Mouse (Mus musculus) 3T3-L1 (cell line): ENCODE results near the gene Tysnd1.

ENCODE experiments used
- DNase-seq: peaks from one replicate; pipeline ENCODE4 v3.0.0-alpha.2; 2015; ENCODE audit warnings: low read depth, low spot score

Tysnd1 gene

DNA sequence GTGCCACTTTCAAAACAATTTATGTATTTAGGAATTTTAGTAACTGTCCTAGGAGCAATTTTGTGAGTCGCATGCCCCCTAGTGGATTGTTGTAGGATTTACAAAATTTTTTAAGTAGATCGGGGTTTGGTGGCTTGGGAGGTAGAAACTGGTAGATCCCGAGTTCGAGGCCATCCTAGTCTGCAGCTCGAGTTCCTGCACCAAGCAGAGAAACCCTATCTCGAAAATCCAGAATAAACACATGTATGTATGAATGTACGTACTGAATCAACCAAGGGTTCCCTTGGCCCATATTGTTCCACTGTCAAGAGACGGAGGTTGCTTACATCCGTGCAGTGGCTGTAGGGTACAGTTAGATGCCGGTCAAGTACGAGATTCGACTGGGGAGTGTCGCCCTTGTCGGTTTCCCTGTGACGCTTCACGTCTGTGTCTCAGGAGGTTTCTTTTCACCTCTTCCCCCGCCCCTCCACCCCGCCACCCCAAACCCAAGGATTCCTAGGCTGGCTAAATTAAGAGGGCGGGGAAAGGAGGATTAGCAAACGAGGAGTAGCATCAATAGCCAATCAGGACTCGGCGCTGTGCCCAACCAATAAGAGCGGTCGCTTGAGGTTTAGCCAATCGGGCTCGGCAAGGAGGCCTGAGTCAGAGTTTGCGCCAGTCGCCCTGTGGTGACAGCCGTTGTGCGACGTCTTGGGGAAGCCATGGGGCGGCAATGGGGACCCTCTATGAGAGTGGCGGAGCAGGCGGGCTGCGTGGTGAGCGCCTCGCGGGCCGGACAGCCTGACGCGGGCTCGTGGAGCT lies at the start of gene Tysnd1:
TSS of gene Tysnd1 (plus strand) at position 645 of the 801 bp plus-strand sequence.
- DNase-seq: peak; percentile 99

DNA sequence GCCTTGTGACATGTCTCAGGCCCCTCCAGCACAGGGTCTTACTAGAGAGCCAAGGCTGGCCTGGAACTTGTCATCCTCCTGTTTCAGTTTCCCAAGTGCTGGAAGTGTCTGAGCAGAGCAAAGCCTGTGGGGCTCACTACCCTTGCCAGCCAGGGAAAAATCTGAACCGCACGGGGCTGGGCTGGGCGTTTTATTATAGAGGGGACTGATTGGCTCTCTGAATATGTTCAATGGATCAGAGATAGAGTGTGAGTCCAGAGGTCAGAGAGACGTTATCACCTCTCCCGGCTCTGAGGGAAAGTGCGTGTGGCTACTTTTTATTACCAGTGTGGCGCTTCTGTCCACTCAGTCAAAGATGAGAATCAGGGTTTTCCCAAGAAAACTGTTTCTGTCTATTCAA lies 48.8 kb upstream of the Tysnd1 start:
- no peak for DNase-seq

DNA sequence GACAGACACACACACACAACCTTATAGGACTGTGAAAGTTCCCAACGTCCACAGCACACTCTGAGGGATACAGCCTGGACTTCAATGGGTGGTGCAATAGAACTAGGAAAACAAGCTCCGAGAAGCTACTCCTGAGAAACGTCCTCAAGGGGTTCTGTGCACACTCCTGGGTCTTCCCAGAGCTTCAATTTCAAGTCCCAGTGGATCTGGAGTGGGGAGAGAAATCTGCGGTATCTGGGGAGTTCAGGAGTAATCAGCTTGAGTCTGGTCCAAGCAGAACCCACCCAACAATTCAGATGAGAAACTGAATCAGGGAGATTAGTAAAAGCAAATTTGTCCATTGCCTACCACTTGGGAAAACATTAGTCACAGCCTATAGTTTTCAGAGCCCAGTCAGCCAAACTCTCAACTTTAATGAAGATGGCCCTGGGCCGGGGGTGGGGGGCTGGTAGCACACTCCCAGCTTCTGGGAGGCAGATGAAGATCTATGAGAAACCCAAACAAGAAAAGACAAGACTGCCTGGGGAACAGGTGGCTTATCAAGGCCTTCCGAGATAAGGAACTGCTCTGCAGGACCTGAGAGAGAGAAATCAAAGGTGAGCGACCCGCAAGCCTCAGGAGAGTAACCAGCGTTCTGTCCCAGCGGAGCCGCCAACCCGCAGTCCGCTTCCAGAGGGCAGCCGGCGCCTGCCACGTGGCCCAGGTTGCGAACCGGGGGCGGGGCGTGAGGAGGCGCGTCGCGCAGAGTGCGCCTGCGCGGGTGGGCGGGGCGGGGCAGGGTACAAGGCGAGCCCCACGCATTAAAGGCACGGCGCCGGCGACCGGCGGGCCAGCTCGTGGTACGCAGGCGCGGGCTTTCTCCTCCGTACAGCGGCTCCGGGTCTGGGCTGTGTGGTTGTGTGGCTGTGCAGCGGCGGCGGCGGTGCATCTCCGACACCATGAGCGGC lies 47.3 kb upstream of the Tysnd1 start, which contains the start of gene Ppa1:
TSS of gene Ppa1 (plus strand) at position 763 of the 947 bp plus-strand sequence.
- DNase-seq: peak; percentile 84

DNA sequence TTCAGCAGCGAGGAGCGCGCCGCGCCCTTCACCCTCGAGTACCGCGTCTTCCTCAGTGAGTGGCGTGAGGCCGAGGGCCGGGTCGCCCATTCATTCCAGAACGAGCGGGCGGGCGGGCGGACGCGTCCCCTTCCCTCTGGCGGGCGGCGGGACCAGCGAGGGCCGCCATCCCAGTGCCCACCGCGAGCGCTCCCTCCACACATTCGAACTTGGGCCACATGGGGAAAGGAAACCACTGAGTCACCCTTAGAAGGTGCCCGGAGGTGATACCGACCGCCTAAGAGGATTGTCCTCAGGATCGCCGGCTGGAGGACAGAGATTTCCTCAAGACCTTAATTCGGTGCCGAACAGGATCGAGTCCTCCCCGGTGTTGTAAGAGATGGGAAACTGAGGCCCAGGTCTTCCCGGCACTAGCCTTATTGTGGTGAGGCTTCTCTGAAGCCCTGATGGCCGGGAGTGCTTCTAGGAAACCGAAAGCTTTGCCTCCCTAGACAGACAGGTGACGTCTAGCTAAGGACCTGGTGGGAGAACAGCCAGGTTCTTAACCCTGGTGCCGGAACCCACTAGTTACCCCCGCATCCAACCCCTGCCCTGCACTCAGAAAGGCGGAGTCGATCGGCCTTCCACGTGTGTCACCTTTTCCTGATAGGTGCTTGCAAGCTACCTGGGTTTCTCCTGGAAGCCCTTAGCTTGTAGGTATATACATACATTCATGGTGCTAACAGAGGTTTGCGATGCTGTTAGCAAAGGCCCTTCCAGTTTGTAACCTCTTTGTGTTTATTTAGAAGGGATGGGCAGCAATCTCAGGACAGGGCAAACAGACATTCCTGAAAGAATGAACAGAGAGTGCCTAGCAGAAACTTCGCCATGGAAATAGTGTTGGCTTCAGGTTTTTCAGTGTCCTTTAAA lies 46.3 kb upstream of the Tysnd1 start:
- peak; percentile 58 for DNase-seq

DNA sequence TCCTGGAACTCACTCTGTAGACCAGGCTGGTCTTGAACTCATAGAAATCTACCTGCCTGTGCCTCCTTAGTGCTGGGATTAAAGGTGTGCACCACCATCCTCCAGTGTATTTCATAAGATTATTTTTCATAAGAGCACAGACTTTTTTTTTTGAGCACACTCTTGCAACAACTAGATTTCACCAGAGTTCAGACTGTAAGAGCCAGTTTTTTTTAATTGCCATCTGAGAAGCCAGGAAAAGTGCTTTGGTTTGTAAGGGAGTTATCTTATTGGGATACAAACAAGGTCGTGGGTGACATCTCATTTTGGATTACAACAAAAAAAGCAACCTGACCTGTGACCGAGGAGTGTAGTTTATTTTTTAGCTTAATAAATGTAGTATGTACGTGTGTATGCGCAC lies 41.2 kb upstream of the Tysnd1 start:
- no peak for DNase-seq

DNA sequence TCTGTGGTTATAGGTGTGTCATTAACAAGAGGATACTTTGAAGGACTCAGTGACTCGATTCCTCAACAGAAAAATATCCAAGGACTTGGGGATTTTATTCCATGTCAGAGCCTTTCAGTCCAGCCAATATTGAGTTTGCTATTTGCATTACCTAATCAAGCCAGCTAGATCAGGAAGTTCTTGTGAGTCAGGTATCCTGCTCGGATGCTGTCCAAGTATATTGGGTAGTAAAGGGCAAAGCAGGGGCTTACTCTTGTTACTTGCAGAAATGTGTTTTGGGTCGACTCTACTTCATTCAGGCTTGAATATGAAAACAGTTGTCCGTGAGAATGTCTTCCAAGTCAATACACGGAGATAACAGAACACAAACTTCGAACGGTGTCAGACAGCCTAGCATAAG lies 40.6 kb upstream of the Tysnd1 start:
- no peak for DNase-seq

DNA sequence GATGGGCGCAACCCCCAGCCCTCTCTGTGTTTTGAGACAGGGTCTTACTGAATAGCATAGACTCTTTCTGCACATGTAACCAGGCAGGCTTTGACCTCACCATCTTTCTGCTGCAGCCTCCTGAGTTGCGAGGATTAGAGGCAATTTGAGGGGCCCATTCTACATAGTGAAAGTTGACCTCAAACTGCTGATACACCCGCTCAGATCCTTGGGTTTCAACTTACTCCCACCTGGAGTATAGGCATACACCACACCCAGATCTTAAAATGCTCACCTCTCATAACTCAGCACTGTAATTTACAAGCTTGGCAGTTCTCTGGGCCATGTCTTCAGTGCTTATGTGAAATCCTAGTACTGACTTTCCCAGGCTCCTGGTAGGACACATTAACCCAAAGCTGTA lies 40.1 kb upstream of the Tysnd1 start:
- no peak for DNase-seq

DNA sequence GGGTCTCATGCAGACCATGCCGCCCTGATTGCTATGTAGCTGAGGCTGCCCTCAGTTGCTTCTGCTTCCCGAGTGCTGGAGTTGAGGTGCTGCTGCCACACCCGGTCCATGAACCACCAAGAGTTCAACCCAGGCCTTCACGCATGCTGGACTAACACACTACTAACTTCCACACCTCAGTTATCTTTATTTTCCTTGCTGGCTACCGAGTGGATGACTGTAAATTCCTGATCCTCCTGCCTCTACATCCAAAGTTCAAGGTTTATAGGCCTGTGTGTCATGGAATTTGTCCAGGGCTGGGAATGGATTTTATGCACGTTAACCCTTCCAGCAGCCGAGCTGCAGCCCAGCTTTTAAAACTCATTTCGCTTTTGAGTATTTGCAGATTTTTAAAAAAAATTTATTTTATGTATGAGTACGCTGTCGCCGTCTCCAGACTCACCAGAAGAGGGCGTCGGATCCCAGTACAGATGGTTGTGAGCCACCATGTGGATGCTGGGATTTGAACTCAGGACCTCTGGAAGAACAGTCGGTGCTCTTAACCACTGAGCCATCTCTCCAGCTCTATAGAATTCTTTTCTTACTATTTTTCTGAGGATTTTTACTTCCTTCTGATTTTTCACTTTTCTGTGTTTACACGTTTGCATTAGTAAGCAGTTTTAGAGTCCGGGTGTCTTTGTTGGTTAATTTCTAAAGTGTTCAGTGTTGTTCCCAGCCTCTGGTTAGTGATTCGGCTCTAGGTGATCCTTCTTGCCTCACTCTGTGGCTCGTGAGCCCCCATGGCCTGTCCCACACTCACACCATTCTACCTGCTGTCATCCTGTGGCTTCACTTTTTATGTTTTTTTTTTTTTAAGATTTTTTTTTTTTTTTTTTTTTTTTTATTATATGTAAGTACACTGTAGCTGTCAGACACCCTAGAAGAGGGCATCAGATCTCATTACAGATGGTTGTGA lies 38.1 kb upstream of the Tysnd1 start:
- DNase-seq: no peak

DNA sequence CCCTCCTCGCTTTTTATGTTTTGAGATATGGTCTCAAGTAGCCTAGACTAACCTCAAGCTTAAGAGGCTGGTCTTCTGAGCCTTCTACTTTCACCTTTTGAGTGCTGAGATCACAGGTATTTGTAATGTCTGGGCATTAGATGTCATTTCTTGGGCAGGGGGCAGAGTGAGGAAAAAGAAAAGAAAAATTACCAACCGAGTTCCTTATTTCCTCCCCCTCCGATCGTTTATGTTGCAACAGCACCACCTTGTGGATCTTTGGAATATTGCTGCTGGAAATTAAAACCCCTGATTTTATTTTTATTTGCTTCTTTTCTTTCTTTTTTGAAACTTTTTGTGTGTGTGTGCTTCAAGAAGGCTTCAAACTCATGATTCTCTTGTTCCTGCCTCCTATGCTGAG lies 37.3 kb upstream of the Tysnd1 start:
- peak; percentile 78 for DNase-seq

DNA sequence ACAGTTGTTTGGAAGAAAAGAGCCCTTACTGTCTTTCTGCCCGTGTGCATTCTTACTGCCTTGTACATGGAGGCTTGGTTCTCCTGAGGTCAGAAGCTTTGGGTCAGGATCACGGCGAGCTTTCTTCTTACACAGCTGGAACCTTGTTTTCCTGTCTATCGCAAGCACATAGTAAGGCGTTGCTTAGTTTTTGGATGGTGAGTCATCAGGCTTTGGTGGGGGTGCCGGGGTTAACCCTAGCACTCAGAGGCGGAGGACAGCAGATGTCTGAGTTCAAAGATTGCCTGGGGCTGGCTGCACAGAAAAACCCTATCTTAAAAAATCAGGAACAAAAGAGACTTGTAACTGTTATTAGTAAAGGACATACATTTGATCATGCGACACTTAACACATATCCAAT lies 33.4 kb upstream of the Tysnd1 start:
- peak; percentile 87 for DNase-seq

DNA sequence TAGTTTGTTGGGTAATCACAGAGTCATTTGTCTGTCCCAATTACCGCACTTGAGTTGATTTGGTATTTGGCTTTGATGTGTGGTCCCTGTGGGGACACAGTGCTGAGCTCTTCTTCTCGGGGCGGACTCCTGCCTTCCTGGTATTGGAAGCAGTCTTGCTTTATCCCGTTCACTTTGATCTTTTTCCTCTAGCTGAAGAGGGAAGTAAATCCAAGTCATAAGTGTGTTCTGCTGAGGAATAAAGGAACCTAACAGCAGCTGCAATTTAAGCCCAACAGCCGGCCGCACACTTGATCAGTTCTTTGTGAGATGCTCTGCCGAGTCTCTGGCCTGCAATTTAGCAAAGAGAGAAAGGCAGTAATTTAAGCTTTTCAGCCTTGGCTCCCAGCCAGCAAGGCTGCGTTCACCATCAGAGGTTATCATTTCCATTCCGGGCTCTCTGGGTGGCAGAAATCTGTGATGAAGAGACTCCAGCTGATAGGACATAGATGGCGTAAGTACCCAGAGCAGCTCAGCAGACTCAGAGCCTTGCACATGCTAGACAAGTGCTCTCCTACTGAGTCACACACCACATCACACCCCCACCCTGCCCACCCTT lies 32.8 kb upstream of the Tysnd1 start:
- DNase-seq: no peak

DNA sequence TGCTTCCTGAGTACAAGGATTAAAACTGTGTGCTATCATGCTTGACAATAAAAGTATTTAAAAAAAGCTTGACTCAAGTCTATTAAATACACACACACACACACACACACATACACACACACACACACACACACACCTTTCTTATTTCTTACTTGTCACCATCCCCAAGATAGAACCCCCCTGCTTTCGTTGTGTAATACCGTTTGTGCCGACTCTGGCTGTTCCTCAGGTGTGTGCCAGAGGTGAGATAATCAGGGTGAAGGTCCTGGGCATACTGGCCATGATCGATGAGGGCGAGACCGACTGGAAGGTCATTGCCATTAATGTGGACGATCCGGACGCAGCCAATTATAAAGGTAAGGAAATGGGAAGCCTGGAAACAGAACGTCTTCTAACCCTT lies 30.2 kb upstream of the Tysnd1 start:
- DNase-seq: no peak

DNA sequence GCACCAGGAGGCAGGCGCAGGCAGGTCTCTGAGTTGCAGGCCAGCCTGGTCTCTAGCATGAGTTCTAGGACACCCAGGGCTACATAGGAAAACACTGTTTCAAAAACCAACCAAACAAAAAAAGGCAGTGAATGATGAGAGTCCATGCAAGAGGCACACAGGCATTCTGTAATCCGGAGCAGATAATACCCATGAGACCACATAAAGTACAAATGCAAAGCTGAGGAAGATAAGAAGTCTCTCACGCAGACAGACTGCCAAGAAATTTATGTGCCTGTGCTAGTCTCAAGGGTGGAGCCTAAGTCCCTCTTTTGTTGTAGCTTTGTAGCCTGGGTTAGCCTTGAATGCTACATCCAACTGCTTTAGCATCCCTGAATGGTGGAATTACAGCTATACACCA lies 29.7 kb upstream of the Tysnd1 start:
- DNase-seq: no peak

DNA sequence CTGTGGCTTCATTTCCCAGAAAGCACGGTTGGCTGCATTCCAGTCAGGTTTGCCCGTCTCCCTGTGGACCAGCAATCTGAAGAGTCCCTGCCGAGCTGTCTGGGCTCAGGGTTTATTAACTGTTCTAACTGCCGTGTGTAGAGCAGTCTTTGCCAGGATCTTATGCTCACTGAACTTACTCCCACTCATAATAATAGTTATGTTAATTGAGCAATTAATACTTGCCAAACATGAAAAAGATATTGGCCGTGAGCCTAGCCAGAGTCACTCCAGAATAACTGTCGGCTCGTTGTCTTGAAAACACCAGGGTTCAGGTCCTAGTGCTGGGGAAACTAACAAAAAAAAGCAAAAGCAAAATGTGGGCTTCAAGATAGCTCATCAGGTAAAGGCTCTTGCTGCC lies 26.0 kb upstream of the Tysnd1 start:
- no peak for DNase-seq

DNA sequence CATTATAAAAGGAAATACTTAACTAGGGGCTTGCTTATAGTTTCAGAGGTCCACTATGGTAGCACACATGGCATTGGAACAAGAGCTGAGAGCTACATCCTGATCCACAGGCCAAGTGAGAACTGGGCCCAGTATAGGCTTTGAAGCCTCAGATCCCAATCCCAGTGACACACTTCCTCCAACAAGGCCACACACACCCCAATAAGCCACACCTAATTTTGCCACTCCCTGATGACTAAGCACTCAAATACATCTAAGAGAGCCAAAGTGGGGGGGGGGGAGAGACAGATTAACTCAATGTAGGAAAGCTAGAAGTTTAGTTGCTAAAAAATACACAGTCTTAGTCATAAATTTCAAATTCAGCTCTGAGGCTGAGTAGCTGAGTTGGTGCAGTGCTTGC lies 25.4 kb upstream of the Tysnd1 start:
- peak; percentile 88 for DNase-seq

DNA sequence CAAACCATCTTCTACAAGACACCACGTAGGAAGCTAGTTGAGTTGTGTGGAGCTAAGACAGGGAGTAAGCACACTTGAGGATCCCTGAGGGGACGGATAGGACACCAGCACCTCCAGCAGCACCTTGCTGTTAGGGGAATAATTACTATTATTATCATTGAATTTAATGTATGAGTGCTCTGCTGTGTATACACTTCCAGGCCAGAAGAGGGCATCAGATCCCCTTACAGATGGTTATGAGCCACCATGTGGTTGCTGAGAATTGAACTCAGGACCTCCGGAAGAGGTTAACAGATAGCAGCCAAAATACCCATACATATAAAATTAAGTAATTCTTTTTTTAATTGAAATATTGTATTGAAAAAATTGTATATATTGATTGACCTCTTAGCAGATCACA lies 24.6 kb upstream of the Tysnd1 start:
- DNase-seq: no peak

DNA sequence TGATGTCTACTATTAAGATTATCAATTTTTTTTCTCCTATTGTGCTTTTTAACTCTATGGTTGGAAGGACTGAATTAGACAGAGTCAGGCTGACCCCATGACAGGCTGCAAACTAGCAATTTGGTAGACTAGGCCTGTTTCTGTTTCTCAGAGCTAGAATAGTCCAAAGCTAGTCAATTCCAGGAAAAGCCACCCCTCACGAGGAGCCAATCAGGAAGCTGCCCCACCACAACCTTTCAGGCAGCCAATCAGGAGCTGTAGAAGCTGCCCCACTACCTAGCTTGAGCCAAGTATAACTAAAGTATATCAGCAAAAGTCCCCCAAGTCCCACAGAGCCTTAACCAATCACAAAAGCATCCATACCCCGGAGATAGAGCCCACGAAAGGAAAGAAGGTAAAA lies 19.4 kb upstream of the Tysnd1 start:
- DNase-seq: no peak

DNA sequence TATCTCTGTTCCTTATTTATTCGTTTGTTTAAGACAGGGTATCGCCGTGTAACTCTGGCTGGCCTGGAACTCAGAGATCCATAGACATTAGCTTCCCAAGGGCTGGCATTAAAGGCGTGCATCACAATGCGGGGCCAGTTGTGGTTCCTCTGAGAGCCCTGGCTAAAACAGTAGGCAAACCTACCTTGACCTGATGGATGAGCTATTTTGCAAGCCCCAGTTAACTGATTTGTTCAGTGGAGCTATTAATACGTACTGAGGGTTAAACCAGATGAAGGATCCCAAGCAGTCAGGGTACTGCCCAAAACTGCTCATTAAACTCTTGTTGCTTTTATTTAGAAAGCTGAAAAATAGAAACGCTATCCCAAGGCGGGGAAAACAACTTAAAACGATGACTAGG lies 15.8 kb upstream of the Tysnd1 start:
- no peak for DNase-seq

DNA sequence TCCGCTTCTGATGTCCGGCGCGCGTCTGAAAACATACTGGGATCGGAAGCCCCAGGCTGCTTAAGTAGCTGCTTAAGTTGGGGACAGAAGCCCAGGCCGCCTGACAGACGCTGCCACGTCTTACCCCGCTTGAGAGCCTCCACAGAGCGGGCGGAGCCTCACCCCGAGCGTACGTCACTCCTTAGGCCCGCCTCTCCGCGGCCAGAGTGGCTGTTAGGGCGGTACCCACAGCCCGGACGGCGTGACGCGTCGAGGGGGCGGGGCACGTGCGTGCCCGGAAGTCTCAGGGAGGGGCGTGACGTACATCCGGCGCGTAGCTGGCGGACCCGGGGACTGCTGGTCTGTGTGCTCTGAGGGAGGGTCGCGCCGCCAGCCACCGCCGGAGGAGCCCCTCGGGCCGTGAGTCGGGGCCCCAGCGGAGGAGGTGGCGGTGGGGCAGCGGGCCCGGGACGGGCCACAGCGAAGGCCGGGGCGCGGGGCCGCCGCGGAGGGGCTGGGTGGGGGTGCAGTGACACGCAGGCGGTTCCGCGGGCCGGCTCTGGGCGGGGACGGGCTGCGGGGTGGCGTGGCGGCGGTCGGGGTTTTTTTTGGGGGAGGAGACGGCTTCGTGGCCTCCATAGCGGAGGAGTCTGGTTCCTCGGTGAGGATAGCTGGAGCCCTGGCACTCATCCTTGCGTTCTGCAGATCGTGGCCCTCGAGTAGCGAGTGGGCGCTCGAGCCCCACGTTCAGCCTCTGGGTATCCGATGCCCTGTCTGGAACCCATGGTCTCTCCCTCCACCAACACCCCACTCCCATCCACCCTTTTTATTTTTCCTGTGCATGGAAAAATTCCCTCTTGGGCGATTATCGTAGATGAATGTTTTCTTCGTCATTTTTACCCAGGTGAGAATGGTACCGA lies 15.1 kb upstream of the Tysnd1 start, which contains the start of gene Sar1a:
TSS of gene Sar1a (plus strand) at position 285 of the 899 bp plus-strand sequence.
- DNase-seq: peak; percentile 95
